Mouse (Mus musculus) heart, embryonic 13.5 days (tissue): ENCODE results near the gene Zfp229. TPM values are rescaled to one million over a fixed set of nuclear protein-coding genes. Genes with fewer than 3 reads are reported as not detected.
A peak's percentile ranks its signal among the peaks of the same experiment; 100 is the strongest.
"Not testable (repeated sequence)": the region's sequence is repeated elsewhere in the genome, so short reads cannot be mapped to it uniquely, and the experiment has no call there.

Source experiments
- ATAC-seq: fragments of 200-750 bp; cut with Nextera tagmentation; 2 replicates; pipeline ENCODE4 v1.8.0; 2017; ENCODE audit warnings: moderate TSS enrichment; ENCODE audit not compliant: insufficient number of reproducible peaks, low FRiP score, low TSS enrichment; ENCODE audit errors: extremely low read depth
- H3K27ac ChIP-seq: fragments of 300-500 bp; sonication (generic); replicated peaks from 2 replicates; pipeline ENCODE4 v1.5.1; 2015; ENCODE audit warnings: moderate library complexity, mild to moderate bottlenecking, inconsistent platforms
- H3K27me3 ChIP-seq: fragments of 300-500 bp; sonication (generic); replicated peaks from 2 replicates; pipeline ENCODE4 v1.6.1; 2015; ENCODE audit warnings: mild to moderate bottlenecking, inconsistent platforms
- H3K36me3 ChIP-seq: fragments of 300-500 bp; sonication (generic); 2 replicates; pipeline ENCODE4 v1.6.1; 2015; ENCODE audit warnings: mild to moderate bottlenecking, inconsistent platforms
- H3K4me1 ChIP-seq: fragments of 300-500 bp; sonication (generic); 2 replicates; pipeline ENCODE4 v1.6.1; 2015; ENCODE audit warnings: inconsistent platforms
- H3K4me2 ChIP-seq: fragments of 300-500 bp; sonication (generic); 2 replicates; pipeline ENCODE4 v1.6.1; 2015; ENCODE audit warnings: inconsistent platforms, mild to moderate bottlenecking, moderate library complexity
- H3K4me3 ChIP-seq: fragments of 300-500 bp; sonication (generic); 2 replicates; pipeline ENCODE4 v1.5.1; 2015; ENCODE audit warnings: moderate library complexity, mild to moderate bottlenecking, inconsistent platforms
- H3K9ac ChIP-seq: fragments of 300-500 bp; sonication (generic); 2 replicates; pipeline ENCODE4 v1.6.1; 2015; ENCODE audit warnings: inconsistent platforms, mild to moderate bottlenecking, moderate library complexity
- H3K9me3 ChIP-seq: fragments of 300-500 bp; sonication (generic); 2 replicates; pipeline ENCODE4 v1.6.1; 2016; ENCODE audit warnings: inconsistent platforms
- WGBS: fragments of 180-500 bp; shearing (Covaris S2); methylation state at CpG from one replicate; pipeline ENCODE4 v1.1.7; 2015; ENCODE audit warnings: mixed read lengths; 5-methylcytosine and 5-hydroxymethylcytosine counted together
- polyA plus RNA-seq: library from polyadenylated mRNA; unstranded; fragments of >200 nt; fragmentation: Nextera tagmentation; extraction: Ambion mirVana; gene quantifications from 2 replicates; pipeline ENCODE4 v1.2.1, GENCODE M21; 2015

The Zfp229 gene
- polyA plus RNA-seq, 1 experiment from 2014 or later = 4.0 TPM

DNA sequence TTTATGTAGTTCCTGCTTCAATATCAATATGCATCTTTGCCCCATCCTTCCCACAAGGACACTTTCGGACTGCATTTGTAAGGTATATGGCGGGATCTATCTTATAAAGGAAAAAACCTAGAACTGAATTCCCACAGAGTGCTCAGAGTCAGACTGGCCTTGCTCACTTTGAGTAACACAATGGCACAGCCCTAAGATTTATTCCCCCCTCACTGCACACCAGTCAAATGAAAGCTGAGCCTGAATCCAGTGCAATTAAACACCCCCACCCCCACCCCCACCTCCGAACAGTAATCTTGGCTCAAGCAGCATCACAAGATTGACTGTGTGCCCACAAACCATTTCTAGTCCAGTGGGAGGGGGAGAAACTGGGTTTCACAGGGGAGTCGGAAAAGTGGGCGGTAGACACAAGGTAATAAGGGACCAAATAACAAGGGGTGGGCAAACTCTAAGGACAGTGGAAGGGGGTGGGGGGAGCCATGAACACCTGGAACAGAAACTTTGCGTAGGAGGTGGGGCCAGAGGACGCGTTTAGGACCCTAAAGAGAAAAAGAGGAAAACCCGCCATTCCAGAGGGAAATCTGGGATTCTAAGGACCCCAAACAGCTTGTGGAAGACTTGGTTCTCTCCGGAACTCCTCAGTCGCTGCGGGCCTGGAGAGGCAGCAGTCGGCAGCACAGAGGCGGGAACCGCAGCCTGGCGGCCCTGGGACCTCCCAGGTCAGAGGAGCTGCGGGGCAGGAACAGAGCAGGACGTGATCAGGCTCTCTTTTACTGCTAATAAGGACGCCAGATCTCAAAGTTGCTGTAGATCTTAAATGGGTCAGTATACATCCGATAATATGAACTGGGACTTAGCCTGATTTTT is 23.0 kb downstream of the Zfp229 start:
- Histone ChIP-seq H3K9me3 (no peaks in the 10 kb centered on the region), H3K36me3 (no peaks in the 10 kb centered on the region; the same call in 1 of the 2 replicates), H3K27me3 (no peaks in the 10 kb centered on the region), H3K4me1 (peaks cover 9% of the 10 kb centered on the region; the same call in 1 of the 2 replicates), H3K9ac (peak overlapping the region; percentile 76), H3K4me3 (peak overlapping the region; percentile 55), H3K27ac (no peak overlapping the region), H3K4me2 (peak overlapping the region; percentile 77)
- no peak for ATAC-seq
- 13% methylated on average over 20 of the region's 20 CpGs for whole genome bisulfite sequencing

DNA sequence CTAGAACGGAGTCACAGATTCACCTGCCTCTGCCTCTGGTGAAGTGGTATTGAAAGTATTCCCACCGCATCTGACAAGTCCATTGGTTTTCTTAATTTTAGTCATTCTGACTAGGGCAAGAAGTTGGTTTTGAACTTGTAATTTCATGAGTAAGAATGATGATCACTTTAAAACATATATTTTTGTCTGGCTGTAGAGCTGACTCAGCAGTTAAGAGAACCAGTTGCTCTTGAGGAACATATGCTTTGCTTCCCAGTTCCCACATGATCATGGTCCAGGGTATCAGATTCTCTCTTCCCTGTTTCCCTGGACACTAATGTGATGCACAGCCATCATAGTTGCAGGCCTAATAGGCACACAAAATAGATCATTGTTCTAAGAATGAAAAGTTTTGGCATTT is 39.7 kb downstream of the Zfp229 start:
- Histone ChIP-seq H3K4me2 (no peak overlapping the region), H3K4me1 (no peaks in the 10 kb centered on the region), H3K27me3 (no peaks in the 10 kb centered on the region), H3K36me3 (no peaks in the 10 kb centered on the region), H3K9me3 (no peaks in the 10 kb centered on the region; the same call in 1 of the 2 replicates), H3K27ac (no peak overlapping the region), H3K4me3 (no peak overlapping the region), H3K9ac (no peak overlapping the region)
- WGBS = 75% methylated on average over 2 of the region's 2 CpGs
- ATAC-seq = no peak

DNA sequence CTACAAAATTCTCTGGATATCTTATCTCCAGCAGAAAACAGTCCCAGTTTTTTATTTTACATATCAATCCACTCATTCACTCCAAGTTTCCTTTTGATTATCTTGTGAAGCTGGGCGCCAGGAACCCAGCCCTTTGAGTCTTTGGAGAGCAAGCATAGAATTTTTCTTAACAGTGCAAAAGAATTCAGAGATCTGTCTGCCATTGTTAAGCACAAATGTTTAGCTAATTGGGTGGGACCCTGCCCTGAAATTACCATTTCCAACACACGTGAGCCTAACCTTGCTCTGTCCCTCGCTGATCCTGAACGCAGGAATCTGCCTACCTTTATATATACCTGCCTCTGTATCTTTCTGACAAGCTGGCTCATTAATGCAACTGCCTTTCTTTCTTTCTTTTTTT is 61.7 kb downstream of the Zfp229 start:
- Histone ChIP-seq H3K27me3 (no peaks in the 10 kb centered on the region), H3K9me3 (peaks cover 7% of the 10 kb centered on the region; the same call in 1 of the 2 replicates), H3K36me3 (no peaks in the 10 kb centered on the region), H3K4me2 (no peak overlapping the region), H3K27ac (no peak overlapping the region), H3K4me1 (no peaks in the 10 kb centered on the region), H3K9ac (no peak overlapping the region), H3K4me3 (no peak overlapping the region)
- 63% methylated on average over 4 of the region's 4 CpGs for WGBS
- no peak for ATAC-seq

DNA sequence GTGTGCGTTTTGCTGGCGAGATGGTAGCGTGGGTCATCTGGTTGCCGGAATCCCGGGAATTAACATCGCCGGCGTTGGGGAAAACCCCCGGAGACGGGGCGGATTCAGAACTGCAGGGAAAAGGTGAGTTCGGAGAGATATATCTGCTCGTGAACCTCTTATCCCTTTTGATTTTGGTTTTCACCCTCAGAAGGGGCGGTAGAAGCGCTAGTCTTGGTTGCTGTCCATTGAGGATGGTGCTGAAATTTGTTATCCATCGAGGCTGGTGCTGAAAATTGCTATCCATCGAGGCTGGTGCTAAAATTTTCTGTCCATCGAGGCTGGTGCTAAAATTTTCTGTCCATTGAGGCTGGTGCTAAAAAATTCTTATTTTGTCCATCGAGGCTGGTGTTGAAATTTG is 70.8 kb downstream of the Zfp229 start:
- H3K4me2 ChIP-seq, ATAC-seq, H3K27me3 ChIP-seq, H3K27ac ChIP-seq, H3K9ac ChIP-seq, H3K4me1 ChIP-seq, H3K36me3 ChIP-seq, H3K9me3 ChIP-seq, H3K4me3 ChIP-seq: not testable (repeated sequence)
- 46% methylated on average over 19 of the region's 19 CpGs for WGBS

Other genes starting within 250 kb of the Zfp229 start
- gene Zfp53, start 241.8 kb upstream of the Zfp229 start, polyA plus RNA-seq = 5.7 and 6.2 TPM in 2 replicates
- 2.7 and 3.3 TPM in 2 replicates for gene Zfp52, start 195.3 kb upstream of the Zfp229 start, polyA plus RNA-seq
- 11.9 and 13.0 TPM in 2 replicates for gene Zfp948, start 163.8 kb upstream of the Zfp229 start, polyA plus RNA-seq
- gene Zfp983, start 80.2 kb upstream of the Zfp229 start, polyA plus RNA-seq = 2.2 and 2.7 TPM in 2 replicates
- gene Gm10226, start 38.9 kb upstream of the Zfp229 start, polyA plus RNA-seq = 2.3 and 4.2 TPM in 2 replicates
- gene Zfp760, start 23.1 kb upstream of the Zfp229 start, polyA plus RNA-seq = 6.4 and 6.5 TPM in 2 replicates
- 4.2 and 4.5 TPM in 2 replicates for gene Zfp820, start 115.0 kb downstream of the Zfp229 start, polyA plus RNA-seq
- gene Zfp995, start 179.1 kb downstream of the Zfp229 start, polyA plus RNA-seq = 4.1 and 4.6 TPM in 2 replicates
- gene Zfp942, start 231.7 kb downstream of the Zfp229 start, polyA plus RNA-seq = 10.5 and 12.7 TPM in 2 replicates
- gene Zfp943, start 231.8 kb downstream of the Zfp229 start, polyA plus RNA-seq = 11.5 and 13.4 TPM in 2 replicates